Mouse (Mus musculus) hindbrain, embryonic 13.5 days (tissue): ENCODE measurements around the gene 1300017J02Rik. TPM values are rescaled to one million over a fixed set of nuclear protein-coding genes. Genes with fewer than 3 reads are reported as not detected.
"Not testable (repeated sequence)": the region's sequence is repeated elsewhere in the genome, so short reads cannot be mapped to it uniquely, and the experiment has no call there.

Source experiments
- ATAC-seq: fragments of 200-750 bp; cut with Nextera tagmentation; 2 replicates; pipeline ENCODE4 v1.8.0; 2017; ENCODE audit warnings: moderate TSS enrichment; ENCODE audit not compliant: low FRiP score
- H3K27ac ChIP-seq: fragments of 300-500 bp; sonication (generic); 2 replicates; pipeline ENCODE4 v1.5.1; 2015; ENCODE audit warnings: inconsistent platforms, mild to moderate bottlenecking, moderate library complexity
- H3K27me3 ChIP-seq: fragments of 300-500 bp; sonication (generic); 2 replicates; pipeline ENCODE4 v1.6.1; 2015; ENCODE audit warnings: mild to moderate bottlenecking, inconsistent platforms
- H3K36me3 ChIP-seq: fragments of 300-500 bp; sonication (generic); 2 replicates; pipeline ENCODE4 v1.6.1; 2015; ENCODE audit warnings: mild to moderate bottlenecking, inconsistent platforms
- H3K4me1 ChIP-seq: fragments of 300-500 bp; sonication (generic); replicated peaks from 2 replicates; pipeline ENCODE4 v1.6.1; 2015; ENCODE audit warnings: inconsistent platforms
- H3K4me2 ChIP-seq: fragments of 300-500 bp; sonication (generic); 2 replicates; pipeline ENCODE4 v1.6.1; 2015; ENCODE audit warnings: inconsistent platforms, mild to moderate bottlenecking, moderate library complexity
- H3K4me3 ChIP-seq: fragments of 300-500 bp; sonication (generic); 2 replicates; pipeline ENCODE4 v1.5.1; 2015; ENCODE audit warnings: mild to moderate bottlenecking, inconsistent platforms
- H3K9ac ChIP-seq: fragments of 300-500 bp; sonication (generic); 2 replicates; pipeline ENCODE4 v1.6.1; 2015; ENCODE audit warnings: mild to moderate bottlenecking, inconsistent platforms
- H3K9me3 ChIP-seq: fragments of 300-500 bp; sonication (generic); 2 replicates; pipeline ENCODE4 v1.6.1; 2016; ENCODE audit warnings: inconsistent platforms
- WGBS: fragments of 180-500 bp; shearing (Covaris S2); methylation state at CpG from one replicate; pipeline ENCODE4 v1.1.7; 2015; 5-methylcytosine and 5-hydroxymethylcytosine counted together
- polyA plus RNA-seq: library from polyadenylated mRNA; unstranded; fragments of >200 nt; fragmentation: Nextera tagmentation; extraction: Ambion mirVana; gene quantifications from 2 replicates; pipeline ENCODE4 v1.2.1, GENCODE M21; 2015

The 1300017J02Rik gene
- 1.2 and 2.8 TPM in 2 replicates for polyA plus RNA-seq

DNA sequence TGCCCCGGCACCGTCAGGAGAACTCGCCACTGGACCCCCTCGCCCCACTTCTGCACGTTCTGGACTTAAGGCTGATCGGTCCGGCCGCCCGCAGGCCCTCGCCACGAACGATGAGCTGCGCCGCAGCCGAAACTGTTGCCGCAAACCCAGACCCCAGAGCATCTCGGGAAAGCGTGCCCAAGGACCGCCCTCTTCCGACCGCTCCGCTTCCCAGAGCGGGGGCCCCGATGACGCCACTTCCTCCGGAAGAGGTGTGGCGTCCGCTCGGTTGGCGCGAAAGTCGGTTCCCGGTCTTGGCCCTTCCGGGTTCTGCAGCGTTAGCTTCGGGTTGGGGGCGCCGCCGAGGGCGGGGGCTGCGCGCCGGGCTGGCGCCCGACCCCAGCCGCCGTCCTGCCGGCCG, at the start of gene 1300017J02Rik, which contains the start of gene Topbp1:
Gene 1300017J02Rik, minus strand, starts transcription at position 156 of the 400 bp plus-strand sequence.
Gene Topbp1, plus strand, starts transcription at position 289 of the 400 bp plus-strand sequence.
- H3K9me3 ChIP-seq = no peaks in the 10 kb centered on the region
- peak within 1 kb of the TSS; percentile 95 for H3K4me2 ChIP-seq
- peak within 1 kb of the TSS; percentile 82 for H3K9ac ChIP-seq
- peaks cover 15% of the 10 kb centered on the region for H3K36me3 ChIP-seq
- no peaks in the 10 kb centered on the region for H3K27me3 ChIP-seq
- peak; percentile 97 for ATAC-seq
- H3K4me3 ChIP-seq = peak within 1 kb of the TSS; percentile 95
- peaks cover 19% of the 10 kb centered on the region for H3K4me1 ChIP-seq
- 0% methylated on average over 46 of the region's 49 CpGs for WGBS
- H3K27ac ChIP-seq = peak within 1 kb of the TSS; percentile 91

- ATAC-seq, H3K4me2 ChIP-seq, H3K4me3 ChIP-seq, H3K27me3 ChIP-seq, H3K4me1 ChIP-seq, H3K27ac ChIP-seq, H3K9ac ChIP-seq, H3K9me3 ChIP-seq: not testable (repeated sequence)
- 88% methylated on average over 7 of the region's 7 CpGs for WGBS
- peaks cover 40% of the 10 kb centered on the region for H3K36me3 ChIP-seq
Observed at GRCm38 (mm10) chr9:103353500-103354260, 48.8 kb upstream of the 1300017J02Rik start.

DNA sequence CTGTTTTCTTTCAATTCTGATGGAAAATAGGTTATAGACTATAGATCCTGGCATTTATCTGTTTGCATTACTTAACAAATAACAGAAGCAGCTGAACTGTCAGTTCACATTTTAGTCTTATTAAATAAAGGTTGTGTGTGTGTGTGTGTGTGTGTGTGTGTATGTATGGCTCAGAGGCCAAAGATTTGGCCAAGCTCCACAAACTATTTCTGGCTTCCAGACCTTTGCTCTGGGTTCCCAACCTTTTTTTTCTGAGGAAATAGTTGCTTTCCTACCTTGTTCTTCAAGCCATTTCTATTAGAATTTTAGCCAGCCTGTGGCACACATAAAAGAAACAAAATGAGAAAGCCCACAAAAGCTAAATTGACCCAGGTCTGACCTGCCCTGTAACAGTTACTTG, 43.9 kb upstream of the 1300017J02Rik start:
- H3K27ac ChIP-seq = no peak overlapping the region
- no peak overlapping the region for H3K9ac ChIP-seq
- H3K36me3 ChIP-seq = peaks cover 35% of the 10 kb centered on the region
- ATAC-seq = no peak
- no peaks in the 10 kb centered on the region for H3K4me1 ChIP-seq
- no peaks in the 10 kb centered on the region for H3K9me3 ChIP-seq
- no peaks in the 10 kb centered on the region for H3K27me3 ChIP-seq
- H3K4me3 ChIP-seq = no peak overlapping the region
- H3K4me2 ChIP-seq = no peak overlapping the region

DNA sequence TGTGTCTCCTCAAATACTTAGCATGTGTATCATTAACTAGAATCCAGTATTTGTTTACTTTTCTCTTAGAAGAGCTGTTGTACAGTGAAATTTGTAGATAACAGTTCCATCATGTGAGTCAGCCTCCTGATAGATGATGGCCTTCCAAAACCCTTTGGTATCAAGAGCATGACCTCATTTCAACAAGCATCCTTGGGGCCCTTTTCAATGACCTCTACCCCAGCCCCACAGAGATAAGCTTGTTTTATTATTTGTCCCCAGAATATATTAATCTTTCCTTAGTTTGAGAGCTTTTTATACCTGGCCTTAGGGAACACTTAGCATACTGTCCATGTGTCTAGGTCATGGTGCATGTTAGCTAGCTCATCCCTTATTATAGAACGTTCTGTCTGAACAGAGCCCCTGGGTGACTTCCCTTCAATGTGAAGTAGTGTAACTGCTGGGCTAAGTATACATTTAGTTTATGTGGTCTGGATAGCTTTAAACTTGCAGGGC, 43.2 kb upstream of the 1300017J02Rik start:
- peaks cover 40% of the 10 kb centered on the region for H3K36me3 ChIP-seq
- H3K27ac ChIP-seq = no peak overlapping the region
- no peak overlapping the region for H3K4me3 ChIP-seq
- no peaks in the 10 kb centered on the region for H3K4me1 ChIP-seq
- H3K9ac ChIP-seq = no peak overlapping the region
- no peaks in the 10 kb centered on the region for H3K27me3 ChIP-seq
- ATAC-seq = no peak
- 76% methylated on average over 1 of the region's 1 CpGs for WGBS
- no peak overlapping the region for H3K4me2 ChIP-seq
- H3K9me3 ChIP-seq = no peaks in the 10 kb centered on the region

GRCm38 (mm10) chr9:103347045-103347444, 42.2 kb upstream of the 1300017J02Rik start:
- peaks cover 45% of the 10 kb centered on the region for H3K36me3 ChIP-seq
- no peaks in the 10 kb centered on the region for H3K9me3 ChIP-seq
- no peaks in the 10 kb centered on the region for H3K4me1 ChIP-seq
- H3K27me3 ChIP-seq = no peaks in the 10 kb centered on the region
- no peak for ATAC-seq
- WGBS = 94% methylated on average over 4 of the region's 4 CpGs
- no peak overlapping the region for H3K4me3 ChIP-seq
- H3K4me2 ChIP-seq = no peak overlapping the region
- H3K27ac ChIP-seq = no peak overlapping the region
- no peak overlapping the region for H3K9ac ChIP-seq

GRCm38 (mm10) chr9:103336912-103337311, 32.0 kb upstream of the 1300017J02Rik start:
- no peak overlapping the region for H3K4me2 ChIP-seq
- H3K9ac ChIP-seq = no peak overlapping the region
- H3K4me3 ChIP-seq = no peak overlapping the region
- no peak overlapping the region for H3K27ac ChIP-seq
- ATAC-seq = no peak
- no peaks in the 10 kb centered on the region for H3K27me3 ChIP-seq
- no peaks in the 10 kb centered on the region for H3K9me3 ChIP-seq
- H3K36me3 ChIP-seq = peaks cover 64% of the 10 kb centered on the region
- H3K4me1 ChIP-seq = no peaks in the 10 kb centered on the region

- Histone ChIP-seq H3K9me3 (no peaks in the 10 kb centered on the region), H3K4me1 (no peaks in the 10 kb centered on the region), H3K9ac (no peak overlapping the region), H3K36me3 (peaks cover 73% of the 10 kb centered on the region), H3K4me2 (no peak overlapping the region), H3K4me3 (no peak overlapping the region), H3K27me3 (no peaks in the 10 kb centered on the region), H3K27ac (no peak overlapping the region)
- ATAC-seq = no peak
- WGBS = 96% methylated on average over 6 of the region's 6 CpGs
Observed at GRCm38 (mm10) chr9:103332663-103333062, 27.8 kb upstream of the 1300017J02Rik start.

DNA sequence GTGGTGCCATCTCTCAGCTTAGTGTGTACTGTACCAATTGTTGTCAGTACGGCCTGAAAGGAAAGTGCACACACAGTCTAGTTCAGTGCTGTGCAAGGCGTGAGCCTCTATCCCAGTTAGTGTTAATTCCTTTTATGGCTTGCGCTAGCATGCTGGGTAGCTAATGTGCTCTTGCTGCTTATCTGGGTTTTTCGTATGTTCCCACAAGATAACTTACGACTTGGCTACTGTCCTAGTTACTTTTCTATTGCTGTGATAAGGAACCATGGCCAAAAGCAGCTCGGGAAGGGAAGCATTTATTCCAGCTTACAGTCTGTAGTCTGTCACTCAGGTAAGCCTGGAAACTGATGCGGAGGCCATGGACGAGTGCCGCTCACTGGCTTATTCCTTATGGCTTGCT, 21.6 kb upstream of the 1300017J02Rik start:
- no peak for ATAC-seq
- H3K4me2 ChIP-seq = no peak overlapping the region
- 90% methylated on average over 9 of the region's 9 CpGs for WGBS
- no peak overlapping the region for H3K27ac ChIP-seq
- no peak overlapping the region for H3K4me3 ChIP-seq
- H3K27me3 ChIP-seq = no peaks in the 10 kb centered on the region
- no peaks in the 10 kb centered on the region for H3K9me3 ChIP-seq
- H3K36me3 ChIP-seq = peaks cover 71% of the 10 kb centered on the region
- H3K9ac ChIP-seq = no peak overlapping the region
- H3K4me1 ChIP-seq = no peaks in the 10 kb centered on the region

- no peak for ATAC-seq
- no peaks in the 10 kb centered on the region for H3K27me3 ChIP-seq
- 100% methylated on average over 1 of the region's 2 CpGs for WGBS
- peaks cover 77% of the 10 kb centered on the region for H3K36me3 ChIP-seq
- no peak overlapping the region for H3K9ac ChIP-seq
- H3K4me3 ChIP-seq = no peak overlapping the region
- H3K9me3 ChIP-seq = no peaks in the 10 kb centered on the region
- H3K4me2 ChIP-seq = no peak overlapping the region
- H3K4me1 ChIP-seq = no peaks in the 10 kb centered on the region
- H3K27ac ChIP-seq = no peak overlapping the region
Observed at GRCm38 (mm10) chr9:103324678-103325077, 19.8 kb upstream of the 1300017J02Rik start.

DNA sequence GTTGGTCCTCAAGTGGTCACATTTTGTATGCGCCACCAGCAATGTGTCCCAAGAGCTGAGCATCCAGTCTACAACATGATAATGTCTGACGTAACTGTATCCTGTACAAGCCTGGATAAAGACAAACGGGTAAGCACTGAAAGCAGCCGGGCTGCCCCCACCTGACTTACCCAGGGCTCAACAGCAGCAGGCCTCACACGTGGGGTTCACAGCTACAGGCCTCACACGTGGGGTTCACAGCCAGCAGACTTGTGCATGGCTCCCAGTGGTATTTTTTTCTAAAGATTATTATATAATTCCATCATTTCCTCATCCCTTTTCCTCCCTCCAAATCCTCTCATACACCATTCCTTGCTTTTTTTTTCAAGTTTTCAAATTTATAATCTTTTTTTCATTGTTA, 5.0 kb upstream of the 1300017J02Rik start:
- H3K27ac ChIP-seq = no peak overlapping the region
- H3K4me1 ChIP-seq = peaks cover 16% of the 10 kb centered on the region
- peaks cover 49% of the 10 kb centered on the region for H3K36me3 ChIP-seq
- WGBS = 92% methylated on average over 6 of the region's 6 CpGs
- H3K27me3 ChIP-seq = no peaks in the 10 kb centered on the region
- H3K9me3 ChIP-seq = no peaks in the 10 kb centered on the region
- no peak overlapping the region for H3K9ac ChIP-seq
- no peak for ATAC-seq
- H3K4me2 ChIP-seq = no peak overlapping the region
- no peak overlapping the region for H3K4me3 ChIP-seq

- H3K4me2 ChIP-seq = peak overlapping the region; percentile 95
- WGBS = under 1% methylated on average over 40 of the region's 40 CpGs
- H3K27ac ChIP-seq = peak overlapping the region; percentile 76
- H3K4me1 ChIP-seq = peaks cover 19% of the 10 kb centered on the region
- no peaks in the 10 kb centered on the region for H3K27me3 ChIP-seq
- peak overlapping the region; percentile 79 for H3K9ac ChIP-seq
- peak; percentile 82; the same call in 1 of the 2 replicates for ATAC-seq
- H3K4me3 ChIP-seq = peak overlapping the region; percentile 95
- no peaks in the 10 kb centered on the region for H3K9me3 ChIP-seq
- peaks cover 17% of the 10 kb centered on the region for H3K36me3 ChIP-seq
Observed at GRCm38 (mm10) chr9:103305332-103306041, 605 bp upstream of the 1300017J02Rik start.

DNA sequence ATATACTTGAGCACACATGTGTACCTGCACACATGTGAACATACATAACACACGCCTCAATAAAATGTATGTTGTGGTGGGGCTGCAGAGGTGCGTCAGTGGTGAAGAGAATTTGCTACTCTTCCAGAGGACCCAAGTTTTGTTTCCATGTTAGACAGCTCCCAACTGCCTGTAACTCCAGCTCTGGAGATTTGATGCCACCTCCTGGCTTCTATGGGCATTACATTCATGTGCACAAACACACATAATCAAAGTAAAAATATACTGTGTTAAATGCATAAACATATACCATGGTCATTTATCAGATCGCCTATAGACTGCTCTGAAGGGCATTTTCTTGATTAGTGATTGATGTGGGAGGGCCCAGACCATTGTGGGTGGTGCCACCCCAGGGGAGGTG, 2.2 kb downstream of the 1300017J02Rik start:
- ATAC-seq = 0 out of 2 replicates have a peak, but pooled peaks have one; percentile 11
- H3K4me2 ChIP-seq = no peak overlapping the region
- no peak overlapping the region for H3K9ac ChIP-seq
- WGBS = 54% methylated on average over 3 of the region's 3 CpGs
- no peaks in the 10 kb centered on the region for H3K27me3 ChIP-seq
- H3K36me3 ChIP-seq = no peaks in the 10 kb centered on the region
- H3K27ac ChIP-seq = no peak overlapping the region
- peaks cover 19% of the 10 kb centered on the region for H3K4me1 ChIP-seq
- H3K9me3 ChIP-seq = no peaks in the 10 kb centered on the region
- no peak overlapping the region for H3K4me3 ChIP-seq
